Mouse (Mus musculus) heart, embryonic 14.5 days (tissue): ENCODE results near the gene Plod3. TPM values are rescaled to one million over a fixed set of nuclear protein-coding genes. Genes with fewer than 3 reads are reported as not detected.
"Not testable (repeated sequence)": the region's sequence is repeated elsewhere in the genome, so short reads cannot be mapped to it uniquely, and the experiment has no call there.

Experiments used
- ATAC-seq: fragments of 200-750 bp; cut with Nextera tagmentation; 2 replicates; pipeline ENCODE4 v1.8.0; 2017; ENCODE audit warnings: low read depth, moderate TSS enrichment; ENCODE audit not compliant: insufficient number of reproducible peaks, insufficient read depth, low FRiP score
- H3K27ac ChIP-seq, 2 experiments: fragments of 200-500 bp in 1 of 2; fragments of 300-500 bp in 1 of 2; sonication (generic) in 1 of 2; replicated peaks in 1 of 2; 2 replicates each; pipeline ENCODE4 v1.5.1; 2012 to 2014; ENCODE audit warnings: low read depth in 2 of 2, low read length in 2 of 2, control low read depth in 1 of 2, mild to moderate bottlenecking in 1 of 2, mixed read lengths in 1 of 2; ENCODE audit not compliant: control insufficient read depth in 1 of 2, insufficient read depth in 1 of 2
- H3K27me3 ChIP-seq: fragments of 300-500 bp; sonication (generic); 2 replicates; pipeline ENCODE4 v1.6.1; 2014; ENCODE audit warnings: mild to moderate bottlenecking, low read length, control low read depth; ENCODE audit not compliant: control insufficient read depth, insufficient read depth
- H3K36me3 ChIP-seq: fragments of 300-500 bp; sonication (generic); 2 replicates; pipeline ENCODE4 v1.6.1; 2014; ENCODE audit warnings: mild to moderate bottlenecking, control low read depth, low read length, mixed read lengths; ENCODE audit not compliant: control insufficient read depth, insufficient read depth
- H3K4me1 ChIP-seq, 2 experiments: fragments of 200-500 bp in 1 of 2; fragments of 300-500 bp in 1 of 2; sonication (generic) in 1 of 2; 2 replicates each; pipeline ENCODE4 v1.6.1; 2012 to 2014; ENCODE audit warnings: low read length in 2 of 2, control low read depth in 1 of 2, mixed read lengths in 1 of 2; ENCODE audit not compliant: control insufficient read depth in 2 of 2, insufficient read depth in 2 of 2
- H3K4me2 ChIP-seq: fragments of 300-500 bp; sonication (generic); 2 replicates; pipeline ENCODE4 v1.6.1; 2014; ENCODE audit warnings: mild to moderate bottlenecking, low read length
- H3K4me3 ChIP-seq, 2 experiments: fragments of 200-500 bp in 1 of 2; fragments of 300-500 bp in 1 of 2; sonication (generic) in 1 of 2; 2 replicates each; pipeline ENCODE4 v1.5.1; 2012 to 2014; ENCODE audit warnings: low read length in 2 of 2, mild to moderate bottlenecking in 2 of 2, control low read depth in 1 of 2, low read depth in 1 of 2, moderate library complexity in 1 of 2; ENCODE audit not compliant: control insufficient read depth in 1 of 2, insufficient read depth in 1 of 2
- H3K9ac ChIP-seq: fragments of 300-500 bp; sonication (generic); 2 replicates; pipeline ENCODE4 v1.6.1; 2014; ENCODE audit warnings: mild to moderate bottlenecking, low read length
- H3K9me3 ChIP-seq: fragments of 300-500 bp; sonication (generic); 2 replicates; pipeline ENCODE4 v1.6.1; 2016; ENCODE audit warnings: low read length, control low read depth; ENCODE audit not compliant: control insufficient read depth
- WGBS: fragments of 180-500 bp; shearing (Covaris S2); extraction: QIAGEN DNeasy Blood & Tissue Kit; methylation state at CpG from one replicate; pipeline ENCODE4 v1.1.7; 2014; 5-methylcytosine and 5-hydroxymethylcytosine counted together
- polyA plus RNA-seq: library from polyadenylated mRNA; unstranded; fragments of >200 nt; fragmentation: Nextera tagmentation; extraction: Ambion mirVana; gene quantifications from 2 replicates; pipeline ENCODE4 v1.2.1, GENCODE M21; 2014

Plod3 gene
- 36.7 and 38.3 TPM in 2 replicates for polyA plus RNA-seq

DNA sequence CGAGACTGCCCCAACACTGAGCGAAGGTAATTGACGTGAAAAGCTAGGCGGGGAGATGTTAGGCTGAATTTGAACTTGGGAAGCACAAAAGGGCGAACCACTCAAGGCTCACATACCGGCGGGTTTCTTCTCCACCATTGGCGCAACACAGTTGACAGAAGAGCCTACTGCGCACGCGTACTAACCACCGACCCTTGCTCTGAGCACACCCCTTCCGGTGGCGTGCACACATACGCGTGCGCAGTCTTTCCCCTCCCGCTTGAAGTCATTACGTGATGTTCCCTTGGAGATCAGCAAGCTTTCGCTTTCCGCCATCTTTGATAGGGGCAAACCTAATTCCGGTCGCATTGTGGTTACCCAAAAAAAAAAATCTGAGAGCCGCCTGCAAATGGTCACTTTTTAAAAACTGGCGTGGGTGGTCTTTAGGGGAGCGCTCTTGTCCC, at the start of gene Plod3:
Gene Plod3 (plus strand): TSS at position 325 of the 443 bp plus-strand sequence.
- Histone ChIP-seq H3K9ac (peak within 1 kb of the TSS; percentile 92), H3K27ac (peak within 1 kb of the TSS; percentile 87 to 94), H3K4me3 (peak within 1 kb of the TSS; percentile 79 to 83), H3K36me3 (peaks cover 55% of the 10 kb centered on the region), H3K4me1 (peaks cover 7 to 9% of the 10 kb centered on the region in 2 experiments; a peak in 3 of 4 replicates), H3K27me3 (no peaks in the 10 kb centered on the region), H3K9me3 (no peaks in the 10 kb centered on the region), H3K4me2 (peak within 1 kb of the TSS; percentile 94)
- whole genome bisulfite sequencing: 0% methylated on average over 26 of the region's 26 CpGs
- ATAC-seq: peak; percentile 94

DNA sequence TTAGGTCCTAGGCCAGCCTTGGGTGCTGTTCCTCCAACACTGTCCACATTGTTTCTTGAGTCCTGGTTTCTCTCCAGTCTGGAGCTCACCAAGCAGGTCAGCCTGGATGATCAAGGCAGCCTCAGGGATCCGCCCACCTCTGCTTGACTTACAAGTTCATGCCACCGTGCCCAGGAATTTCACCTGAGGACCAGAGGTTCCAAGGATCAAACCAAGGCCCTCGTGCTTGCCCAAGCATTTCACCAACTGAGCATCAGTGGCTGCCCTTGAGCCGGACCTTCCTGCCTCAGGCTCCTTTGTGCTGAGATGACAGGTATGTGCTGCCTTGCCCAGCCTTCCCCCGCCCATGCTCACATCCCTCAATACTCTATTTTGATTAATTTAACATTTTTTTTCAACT, 49.2 kb upstream of the Plod3 start:
- no peak for ATAC-seq

DNA sequence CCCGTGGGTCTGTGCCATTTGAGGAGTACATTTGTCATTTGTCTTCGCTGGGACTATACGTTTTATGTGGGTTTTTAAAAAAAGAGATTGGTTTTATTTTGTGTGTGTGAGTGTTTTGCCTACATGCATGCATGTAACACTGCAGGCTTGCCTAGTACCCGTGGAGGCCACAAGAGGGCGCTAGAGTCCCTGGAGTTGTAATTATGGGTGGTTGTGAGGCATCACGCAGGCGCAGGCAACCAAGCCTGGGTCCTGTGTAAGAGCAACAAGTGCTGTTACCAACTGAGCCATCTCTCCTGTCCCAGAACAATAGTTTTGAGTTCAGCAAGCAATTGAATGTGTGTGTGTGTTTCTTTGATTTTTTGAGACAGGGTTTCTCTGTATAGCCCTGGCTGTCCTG, 47.5 kb upstream of the Plod3 start:
- 62% methylated on average over 7 of the region's 7 CpGs for WGBS
- Histone ChIP-seq H3K36me3 (no peaks in the 10 kb centered on the region), H3K4me1 (peaks cover 0 to 2% of the 10 kb centered on the region in 2 experiments; a peak in 1 of 4 replicates), H3K9me3 (no peaks in the 10 kb centered on the region), H3K27ac (no peak overlapping the region), H3K4me2 (no peak overlapping the region), H3K27me3 (no peaks in the 10 kb centered on the region), H3K9ac (no peak overlapping the region), H3K4me3 (no peak overlapping the region)
- no peak for ATAC-seq

More for the DNA sequence above, 49.2 kb upstream of the Plod3 start:
- peaks cover 0 to 2% of the 10 kb centered on the region in 2 experiments; a peak in 1 of 4 replicates for H3K4me1 ChIP-seq
- no peaks in the 10 kb centered on the region for H3K36me3 ChIP-seq
- no peaks in the 10 kb centered on the region for H3K9me3 ChIP-seq
- H3K4me3 ChIP-seq: no peak overlapping the region
- 85% methylated on average over 5 of the region's 5 CpGs for WGBS
- no peaks in the 10 kb centered on the region for H3K27me3 ChIP-seq
- no peak overlapping the region for H3K9ac ChIP-seq
- H3K4me2 ChIP-seq: no peak overlapping the region
- no peak overlapping the region for H3K27ac ChIP-seq

DNA sequence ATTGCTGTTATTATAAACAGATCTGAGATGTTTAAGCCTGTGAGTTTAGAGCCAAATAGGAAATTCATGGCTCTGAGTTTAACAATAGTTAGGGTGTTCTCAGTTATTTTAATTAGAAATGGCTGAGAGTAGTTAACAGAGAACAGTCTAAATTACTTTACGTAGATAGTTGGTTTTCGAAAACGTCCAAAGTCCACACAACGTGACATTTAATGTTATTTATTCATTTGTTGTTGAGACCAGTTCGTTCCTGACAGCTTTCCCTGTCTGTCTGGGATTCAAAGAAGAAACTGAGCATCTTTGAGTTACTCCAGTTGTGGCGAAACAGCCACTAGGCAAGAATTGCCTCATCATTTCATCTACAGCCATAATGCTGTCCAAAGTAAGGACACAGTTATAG, 46.8 kb upstream of the Plod3 start:
- H3K4me2 ChIP-seq, H3K9ac ChIP-seq: not testable (repeated sequence)
- WGBS: 85% methylated on average over 6 of the region's 6 CpGs

DNA sequence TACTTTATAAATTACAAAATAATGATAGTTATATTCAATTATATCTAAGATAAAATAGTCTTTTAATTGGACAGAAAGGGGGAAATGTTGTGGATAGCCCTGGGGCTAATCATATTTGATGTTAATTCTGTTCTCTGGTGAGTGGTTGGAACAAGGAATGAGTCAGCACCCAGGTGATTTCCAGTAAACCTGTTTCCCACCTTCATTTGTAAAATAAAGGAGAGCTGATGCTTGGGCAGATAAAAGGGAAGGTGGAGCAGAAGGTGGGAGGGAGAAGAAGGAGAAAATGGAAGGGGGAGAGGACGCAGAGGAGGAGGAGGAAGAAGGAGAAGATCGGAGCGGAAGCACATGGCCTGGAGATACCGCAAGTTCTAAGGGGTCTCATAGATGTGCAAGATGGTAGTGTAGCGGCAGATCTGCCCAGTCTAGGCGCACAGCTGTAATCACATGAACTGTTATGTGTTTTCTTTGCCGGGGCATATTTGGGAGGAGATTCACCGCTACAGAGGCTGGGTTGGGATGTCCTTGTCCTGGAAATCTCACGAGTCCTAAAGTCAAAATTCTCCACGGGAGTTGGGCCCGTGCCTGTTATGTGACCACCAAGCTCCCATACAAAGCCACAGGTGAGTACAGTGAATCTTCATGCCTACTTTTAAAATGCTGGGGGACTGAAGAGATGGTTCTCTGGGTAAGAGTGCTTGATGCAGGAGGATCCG, 45.8 kb upstream of the Plod3 start:
- Histone ChIP-seq H3K4me1 (peaks cover 0 to 2% of the 10 kb centered on the region in 2 experiments; a peak in 1 of 4 replicates), H3K27me3 (no peaks in the 10 kb centered on the region), H3K27ac (no peak overlapping the region), H3K9me3 (no peaks in the 10 kb centered on the region), H3K4me3 (no peak overlapping the region), H3K9ac (no peak overlapping the region), H3K36me3 (no peaks in the 10 kb centered on the region), H3K4me2 (no peak overlapping the region)
- ATAC-seq: no peak
- 81% methylated on average over 12 of the region's 12 CpGs for WGBS

More for the DNA sequence above, 46.8 kb upstream of the Plod3 start:
- H3K27me3 ChIP-seq, H3K9me3 ChIP-seq, H3K4me3 ChIP-seq, H3K36me3 ChIP-seq, ATAC-seq, H3K4me1 ChIP-seq, H3K27ac ChIP-seq: not testable (repeated sequence)

DNA sequence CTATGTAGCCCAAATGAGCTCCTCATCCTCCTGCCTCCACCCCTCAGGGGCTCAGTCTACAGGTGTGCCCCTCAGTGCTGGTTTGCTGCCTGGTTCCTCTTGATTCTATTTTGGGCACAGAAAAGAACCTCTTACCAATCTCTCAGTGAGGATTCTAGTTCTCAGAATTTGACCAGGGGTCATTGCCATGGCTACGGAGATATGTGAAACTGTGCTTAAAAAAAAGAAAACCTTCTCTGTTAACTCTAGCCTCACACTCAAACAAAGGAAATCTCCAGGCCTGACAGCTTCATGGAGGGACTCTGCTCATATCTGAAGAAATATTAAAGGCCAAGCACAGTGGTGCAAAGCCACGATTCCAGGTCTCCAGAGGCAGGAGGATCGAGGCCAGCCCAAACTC, 44.0 kb upstream of the Plod3 start:
- 62% methylated on average over 3 of the region's 3 CpGs for WGBS
- Histone ChIP-seq H3K4me3 (no peak overlapping the region), H3K27ac (no peak overlapping the region), H3K9ac (no peak overlapping the region), H3K27me3 (no peaks in the 10 kb centered on the region), H3K9me3 (no peaks in the 10 kb centered on the region), H3K4me2 (no peak overlapping the region), H3K36me3 (no peaks in the 10 kb centered on the region), H3K4me1 (peaks cover 0 to 2% of the 10 kb centered on the region in 2 experiments; a peak in 1 of 4 replicates)
- no peak for ATAC-seq

DNA sequence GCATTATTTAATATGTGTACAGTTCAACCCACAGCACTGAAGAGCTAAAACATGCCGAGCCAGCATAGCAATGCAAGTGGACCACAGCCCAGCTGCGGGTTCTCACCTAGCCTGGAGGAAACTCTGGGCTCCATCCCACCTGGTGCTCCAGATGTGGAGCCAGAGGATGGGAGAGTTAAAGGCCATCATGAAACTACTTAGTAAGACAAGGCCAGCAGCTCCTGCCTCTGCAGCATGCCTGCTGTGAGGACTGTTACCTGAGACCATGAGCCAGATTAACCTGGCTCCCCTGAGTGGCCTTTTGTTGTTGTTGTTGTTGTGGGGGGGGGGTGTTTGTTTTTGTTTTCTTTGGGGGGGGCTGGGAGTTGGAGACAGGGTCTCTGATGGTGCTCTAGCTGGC, 43.4 kb upstream of the Plod3 start:
- no peak overlapping the region for H3K4me2 ChIP-seq
- no peaks in the 10 kb centered on the region for H3K9me3 ChIP-seq
- peaks cover 0 to 2% of the 10 kb centered on the region in 2 experiments; a peak in 1 of 4 replicates for H3K4me1 ChIP-seq
- no peak overlapping the region for H3K4me3 ChIP-seq
- no peak for ATAC-seq
- H3K27me3 ChIP-seq: no peaks in the 10 kb centered on the region
- no peak overlapping the region for H3K9ac ChIP-seq
- no peaks in the 10 kb centered on the region for H3K36me3 ChIP-seq
- no peak overlapping the region for H3K27ac ChIP-seq
- WGBS: 81% methylated on average over 2 of the region's 2 CpGs
